Mouse (Mus musculus): ENCODE data around the gene Slit3. TPM values are rescaled to one million over a fixed set of nuclear protein-coding genes. Genes with fewer than 3 reads are reported as not detected.
A peak's percentile ranks its signal among the peaks of the same experiment; 100 is the strongest.

The Slit3 gene
- total RNA-seq, 2 experiments from 2014 or later, result 56.9 to 64.1 TPM

DNA sequence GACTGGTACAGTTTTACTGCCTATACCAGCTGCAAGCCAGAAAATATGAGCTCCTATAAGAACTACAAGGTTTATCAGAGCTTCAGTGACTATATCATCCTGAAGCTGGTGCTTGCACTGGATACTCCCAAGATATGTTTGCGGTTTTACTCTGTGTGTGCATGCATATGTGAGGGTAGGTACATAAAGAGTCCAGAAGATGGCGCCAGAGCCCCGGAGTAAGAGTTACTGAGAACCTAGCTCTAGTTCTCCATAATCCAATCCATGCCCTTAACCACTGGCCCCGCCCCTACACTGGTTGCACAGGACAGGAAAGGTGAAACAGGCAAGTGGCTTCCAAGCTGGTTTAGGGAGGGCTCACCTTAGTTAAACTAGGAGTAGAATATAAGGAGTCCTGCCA lies 246.2 kb downstream of the Slit3 start:
- DNase-seq (ENCODE audit: low spot score in 2 of 2), result no peak
- intact Hi-C loops (cut with DNase I), result no loop called here

DNA sequence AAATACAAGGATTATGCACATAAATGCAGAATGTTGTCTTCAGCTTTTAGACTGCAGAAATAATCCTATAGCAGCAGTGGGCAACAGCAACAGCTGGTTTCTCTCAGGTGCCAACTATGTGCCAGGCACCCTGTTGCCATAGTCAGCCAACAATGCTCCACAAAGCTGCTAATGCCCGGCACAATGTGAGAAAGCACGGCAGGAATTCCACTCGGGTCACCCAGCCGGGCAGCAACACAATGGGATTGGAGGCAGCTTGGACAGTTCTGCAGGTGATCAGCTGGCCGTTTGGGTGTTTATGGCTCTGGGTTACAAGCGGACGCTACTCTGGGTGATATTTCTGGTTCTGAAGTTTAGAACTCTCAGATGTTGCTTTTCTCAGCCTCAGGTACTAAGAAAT lies 248.9 kb downstream of the Slit3 start:
- intact Hi-C loops (cut with DNase I), result no loop called here
- no peak for DNase-seq (ENCODE audit: low spot score in 2 of 2)

DNA sequence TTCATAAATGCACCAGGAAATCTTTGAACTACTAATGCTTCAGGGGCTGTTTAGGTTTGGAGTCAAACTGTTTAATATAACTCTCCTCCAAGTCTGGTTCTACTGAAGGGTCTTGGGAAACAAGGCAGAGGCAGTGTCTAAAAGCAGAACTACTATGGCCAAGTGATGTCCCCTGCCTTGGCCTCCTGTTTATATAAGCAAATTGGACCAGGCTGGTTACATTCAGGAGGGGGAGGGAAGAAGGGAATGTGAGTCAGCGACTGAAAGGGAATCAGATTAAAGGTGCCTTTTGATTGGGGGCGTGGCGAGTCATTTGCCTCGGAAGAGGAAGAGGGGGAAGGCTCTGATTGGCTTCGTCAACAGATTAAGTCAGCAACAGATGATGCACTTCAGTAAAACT lies 249.7 kb downstream of the Slit3 start:
- DNase-seq (ENCODE audit: low spot score in 2 of 2), result no peak
- intact Hi-C loops (cut with DNase I), result no loop called here

DNA sequence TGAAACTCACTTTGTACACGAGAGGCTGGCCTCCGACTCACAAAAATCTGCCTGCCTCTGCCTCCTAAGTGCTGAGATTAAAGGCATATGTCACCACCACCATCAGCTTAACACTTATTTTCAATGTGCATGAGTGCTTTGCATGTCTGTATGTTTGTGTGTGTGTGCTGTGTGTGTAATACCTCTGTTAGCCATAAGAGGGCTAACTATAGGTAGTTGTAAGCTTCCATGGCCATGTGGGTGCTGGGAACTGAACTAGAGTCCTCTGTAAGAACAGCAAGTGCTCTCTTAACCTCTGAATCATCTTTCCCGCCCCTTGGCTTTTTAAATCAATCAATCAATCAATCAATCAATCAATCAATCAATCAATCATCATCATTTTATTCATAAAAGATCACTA lies 251.4 kb downstream of the Slit3 start:
- no peak for DNase-seq (ENCODE audit: low spot score in 2 of 2)
- intact Hi-C loops (cut with DNase I), result no loop called here

DNA sequence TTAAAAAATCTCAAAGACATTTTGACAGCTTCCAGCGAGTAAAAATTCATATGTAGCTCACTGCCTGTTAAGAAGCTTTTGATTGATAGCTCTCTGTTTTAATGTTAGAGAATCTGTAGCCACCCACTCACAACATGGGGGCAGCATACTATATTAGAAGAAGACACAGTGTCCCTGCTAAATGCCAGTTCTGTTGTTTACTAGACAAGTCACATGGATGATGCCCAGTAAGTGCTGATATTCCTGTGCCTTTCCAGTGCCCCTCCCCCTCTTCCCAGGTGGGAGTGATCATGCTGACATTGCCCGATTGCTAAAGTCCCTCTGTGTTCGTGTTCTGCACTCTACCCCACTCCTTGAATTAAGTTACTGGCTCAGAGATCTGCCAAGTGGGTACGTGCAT lies 254.0 kb downstream of the Slit3 start:
- intact Hi-C loops (cut with DNase I), result no loop called here
- DNase-seq (ENCODE audit: low spot score in 2 of 2), result no peak

DNA sequence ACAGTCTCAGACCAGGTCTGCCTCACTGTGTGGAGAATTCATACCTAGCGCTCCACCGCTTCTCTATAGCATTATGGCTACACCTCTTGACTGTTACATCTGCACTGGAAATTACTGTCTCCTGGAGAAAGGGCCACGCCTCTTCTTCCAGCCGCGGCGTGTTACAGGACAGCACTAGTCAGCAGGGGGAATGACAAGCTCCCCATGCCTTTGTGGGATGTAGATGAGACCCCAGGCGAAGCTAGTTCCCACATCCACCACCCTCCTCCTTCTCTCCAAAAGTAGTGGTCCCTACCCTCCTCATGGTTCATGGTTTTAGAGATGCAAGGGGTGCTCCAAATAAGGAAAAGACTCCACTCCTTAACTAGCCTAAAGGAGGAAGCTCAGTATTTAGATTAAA lies 257.8 kb downstream of the Slit3 start:
- no peak for DNase-seq (ENCODE audit: low spot score in 2 of 2)
- intact Hi-C loops (cut with DNase I), result no loop called here

DNA sequence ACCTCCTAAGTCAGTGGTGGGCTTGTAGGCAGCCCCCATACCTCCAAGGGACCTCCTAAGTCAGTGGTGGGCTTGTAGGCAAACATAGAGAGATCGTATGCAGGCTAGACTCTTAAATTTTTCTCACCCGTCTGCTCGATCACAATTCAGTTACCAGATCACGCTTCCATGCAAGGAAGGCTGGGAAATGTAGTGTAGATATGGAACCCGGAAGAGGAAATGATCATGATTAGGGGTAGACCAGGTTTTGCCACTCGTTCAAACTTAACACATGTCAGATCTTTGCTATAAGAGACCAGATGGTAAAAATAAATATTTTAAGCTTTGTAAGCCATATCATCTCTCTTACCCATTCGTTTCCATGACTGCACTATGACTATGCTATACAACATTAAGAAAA lies 258.4 kb downstream of the Slit3 start:
- intact Hi-C loops (cut with DNase I), result no loop called here
- peak in 1 of 2 experiments; percentile 37 for DNase-seq (ENCODE audit: low spot score in 2 of 2)

DNA sequence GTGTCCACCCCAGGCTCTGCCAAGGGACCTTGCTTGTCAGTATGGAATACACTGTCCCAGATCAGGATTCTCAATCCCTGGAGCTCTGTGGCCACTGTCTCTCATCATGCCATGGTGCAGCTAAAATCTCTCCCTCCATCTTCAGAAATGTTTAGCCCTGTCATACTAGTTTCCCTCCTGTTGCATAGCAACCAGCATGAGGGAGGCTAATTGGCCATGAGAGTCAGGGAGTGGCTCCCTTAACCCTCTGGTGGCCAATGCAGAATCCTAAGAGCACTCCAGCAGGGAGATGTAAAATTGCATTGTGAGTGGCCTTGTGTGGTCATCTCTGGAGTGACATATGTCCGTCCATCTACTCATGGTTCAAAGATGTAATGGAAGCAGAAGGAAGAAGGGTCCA lies 259.7 kb downstream of the Slit3 start:
- DNase-seq (ENCODE audit: low spot score in 2 of 2), result no peak
- intact Hi-C loops (cut with DNase I), result no loop called here

DNA sequence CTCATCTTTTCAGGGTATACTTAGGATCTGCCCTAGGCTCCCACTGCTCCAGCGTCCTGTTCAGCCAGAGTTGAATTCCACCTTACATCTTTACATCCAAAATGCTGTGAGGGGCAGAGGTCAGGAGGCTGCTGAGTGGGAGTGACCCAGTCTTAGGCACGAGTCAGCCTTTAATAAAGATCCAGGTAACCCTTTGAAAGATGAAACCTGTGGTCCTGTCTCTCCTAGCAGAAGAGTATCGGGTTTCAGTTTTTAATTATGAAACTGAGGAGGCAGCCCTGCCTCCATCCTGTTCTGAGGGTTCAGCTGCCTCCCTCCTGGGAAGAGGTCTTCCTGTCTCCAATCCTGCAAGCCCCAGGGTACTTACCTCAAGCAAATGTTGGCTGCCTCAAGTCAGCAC lies 264.4 kb downstream of the Slit3 start:
- DNase-seq (ENCODE audit: low spot score in 2 of 2), result no peak
- intact Hi-C loops (cut with DNase I), result no loop called here

DNA sequence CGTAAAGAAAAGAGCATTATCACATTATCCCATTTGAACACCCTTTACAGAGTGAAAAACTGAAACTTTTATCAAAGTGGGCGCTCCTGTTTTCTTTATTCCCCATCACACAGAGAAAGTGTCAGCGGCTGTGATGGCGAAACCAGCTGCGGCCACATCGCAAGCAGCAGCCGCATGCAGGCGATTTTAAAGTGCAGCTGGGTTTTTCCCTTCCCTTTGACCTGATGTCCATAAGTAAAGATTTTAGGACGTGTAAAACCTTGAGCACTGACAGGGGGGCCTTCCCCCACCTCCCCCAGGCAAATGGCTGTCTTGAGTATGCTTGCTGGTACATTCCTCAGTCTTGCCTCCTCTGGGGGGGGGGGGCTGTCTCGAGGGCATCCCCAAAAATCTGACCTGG lies 266.8 kb downstream of the Slit3 start:
- intact Hi-C loops (cut with DNase I), result no loop called here
- DNase-seq (ENCODE audit: low spot score in 2 of 2), result no peak

DNA sequence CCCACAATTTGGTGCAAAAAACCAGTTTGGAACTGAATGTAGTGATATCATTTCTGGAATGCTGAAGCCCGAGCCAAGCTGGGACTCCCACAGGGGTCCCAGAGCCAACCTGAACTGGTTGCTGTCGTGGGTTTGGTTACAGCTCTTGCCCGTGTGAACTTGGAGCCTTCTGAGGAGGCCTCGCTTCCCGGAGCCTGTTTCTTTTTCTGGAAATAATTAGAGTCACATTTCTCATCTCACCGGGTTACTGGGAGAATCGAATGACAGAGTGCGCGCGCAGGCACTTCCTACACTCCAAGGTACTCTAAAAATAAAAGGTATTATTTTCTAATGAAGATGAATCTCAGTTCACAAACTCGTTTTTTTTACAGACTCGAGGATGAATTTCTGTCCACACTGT lies 267.4 kb downstream of the Slit3 start:
- intact Hi-C loops (cut with DNase I), result no loop called here
- DNase-seq (ENCODE audit: low spot score in 2 of 2), result peak in 1 of 2 experiments; percentile 55

DNA sequence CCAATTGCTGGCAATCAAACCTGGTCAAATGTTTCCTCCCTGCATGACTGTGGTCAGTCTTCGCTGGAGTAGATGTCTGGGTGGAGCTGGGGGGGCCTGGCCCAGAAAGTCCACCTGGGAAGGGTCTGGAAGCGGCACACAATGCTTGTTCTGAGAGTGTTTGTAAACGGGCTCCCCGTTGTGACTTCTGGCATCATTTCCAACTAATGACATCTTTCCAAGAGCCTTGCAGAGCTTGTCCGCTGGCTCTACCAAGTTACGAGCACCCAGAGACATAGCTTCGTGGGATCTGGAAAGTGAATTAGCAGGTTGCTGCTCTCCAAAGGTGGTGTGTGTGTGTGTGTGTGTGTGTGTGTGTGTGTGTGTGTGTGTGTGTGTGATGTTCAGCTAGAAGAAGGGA lies 268.3 kb downstream of the Slit3 start:
- DNase-seq (ENCODE audit: low spot score in 2 of 2), result no peak
- intact Hi-C loops (cut with DNase I), result no loop called here

DNA sequence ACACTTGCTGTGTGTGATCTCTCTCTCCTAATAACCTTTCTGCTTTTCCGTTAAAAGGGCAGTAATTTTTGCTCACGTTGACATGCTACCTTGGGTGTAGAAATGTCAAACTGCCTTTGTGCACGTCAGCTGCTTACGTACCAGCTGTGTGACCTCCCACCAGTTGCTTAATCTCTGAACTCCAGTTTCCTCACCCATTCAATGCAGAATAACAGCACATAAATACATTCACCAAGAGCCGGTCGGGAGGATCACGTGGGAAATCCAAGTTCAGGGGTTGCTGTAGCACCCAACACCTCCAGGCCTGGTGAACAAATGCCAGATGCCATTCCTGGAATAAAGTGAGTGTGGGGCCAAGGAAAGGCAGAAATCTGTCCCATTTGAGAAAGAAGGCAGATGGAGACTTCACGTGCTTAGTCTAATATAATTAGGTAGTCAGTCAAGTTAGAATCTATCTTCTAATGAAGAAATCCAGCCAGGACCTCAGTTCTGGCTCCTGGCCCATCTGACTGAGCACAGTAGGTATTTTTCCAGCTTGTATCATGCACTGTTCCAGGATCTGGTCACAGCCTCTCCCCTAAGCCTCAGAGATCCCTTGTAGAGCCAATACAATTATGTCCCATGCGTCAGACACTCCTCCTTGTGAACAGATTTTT lies 268.9 kb downstream of the Slit3 start:
- intact Hi-C loops (cut with DNase I), result no loop called here
- DNase-seq (ENCODE audit: low spot score in 2 of 2), result no peak

DNA sequence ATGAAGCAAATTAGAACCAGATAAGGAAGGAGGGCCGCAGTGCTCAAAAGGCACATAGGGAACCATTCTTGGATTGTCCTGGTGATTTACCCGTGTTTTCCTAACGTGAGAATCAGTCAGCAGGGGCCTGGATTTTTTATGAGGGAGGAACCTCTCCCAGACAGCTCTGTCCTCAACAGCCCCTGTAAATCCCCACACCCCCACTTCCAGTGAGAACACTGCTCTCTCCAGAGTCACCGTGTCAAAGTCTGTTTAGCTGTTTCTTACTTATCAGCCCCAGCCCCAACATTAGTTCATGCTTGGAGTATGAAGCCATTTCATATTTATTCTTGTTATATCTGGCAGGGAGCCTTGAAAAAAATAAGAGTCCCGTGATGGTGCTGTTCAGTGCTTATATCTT lies 272.8 kb downstream of the Slit3 start:
- intact Hi-C loops (cut with DNase I), result no loop called here
- no peak for DNase-seq (ENCODE audit: low spot score in 2 of 2)

DNA sequence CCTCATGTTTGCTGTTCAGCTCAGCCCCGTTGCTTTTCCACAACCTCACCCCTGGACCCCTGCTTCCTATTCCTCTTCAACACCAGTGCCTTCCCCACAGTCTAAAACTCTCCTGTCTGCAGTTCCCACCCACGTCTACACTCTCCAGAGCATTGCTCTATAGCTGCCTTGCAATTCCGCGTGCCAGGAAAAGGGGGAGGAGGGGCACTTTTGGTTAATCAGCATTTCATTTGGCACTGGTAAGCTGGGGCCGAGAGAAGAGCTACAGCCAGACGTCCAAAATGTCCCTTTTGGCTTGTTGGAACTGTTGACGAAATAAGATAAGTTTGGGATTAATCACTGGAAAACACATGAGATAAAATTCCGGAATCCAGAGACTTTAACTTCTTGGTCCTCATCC lies 274.4 kb downstream of the Slit3 start:
- intact Hi-C loops (cut with DNase I), result no loop called here

DNA sequence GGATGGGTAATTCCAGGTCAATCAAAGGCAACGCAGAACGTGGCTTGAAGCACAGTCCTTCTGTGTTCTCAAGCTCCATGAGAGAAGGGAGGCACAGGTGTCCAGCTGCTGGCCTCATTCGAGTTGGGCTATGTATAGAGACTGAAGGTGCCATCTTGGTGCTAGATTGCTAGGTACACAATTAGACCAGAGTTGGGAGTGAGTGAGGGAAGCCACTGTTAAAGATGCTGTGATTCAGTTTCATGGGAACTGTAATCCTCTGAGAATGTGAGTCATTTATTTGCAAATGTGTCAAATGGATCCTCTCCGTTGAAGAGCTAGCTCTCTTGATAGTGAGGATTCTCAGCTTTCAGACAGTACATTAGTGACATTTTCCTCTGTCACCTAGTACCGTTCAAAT lies 277.3 kb downstream of the Slit3 start:
- DNase-seq (ENCODE audit: low spot score in 2 of 2), result peak in 1 of 2 experiments; percentile 42
- intact Hi-C loops (cut with DNase I), result no loop called here

More for the DNA sequence above, 274.4 kb downstream of the Slit3 start:
- peak in 1 of 2 experiments; percentile 22 for DNase-seq (ENCODE audit: low spot score in 2 of 2)

DNA sequence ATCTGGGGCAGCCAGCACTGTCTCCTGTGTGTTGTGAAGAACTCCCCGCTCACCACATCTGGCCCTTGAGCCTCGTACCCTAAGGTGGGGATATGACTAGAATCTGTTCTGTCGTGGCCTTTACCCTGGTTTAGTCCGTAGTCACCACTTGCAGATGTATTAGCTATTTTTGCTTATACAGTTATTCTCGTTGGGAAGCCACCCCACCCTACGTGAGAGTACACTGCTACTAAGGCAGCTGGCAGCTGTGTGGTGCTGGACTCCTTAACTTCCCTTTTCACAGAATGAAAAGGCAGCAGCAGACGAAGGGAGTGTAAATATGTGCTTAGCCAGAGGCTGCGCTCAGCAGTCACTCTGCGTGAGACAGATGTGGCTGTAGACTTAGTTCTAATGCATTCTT lies 282.5 kb downstream of the Slit3 start:
- DNase-seq (ENCODE audit: low spot score in 2 of 2), result no peak
- intact Hi-C loops (cut with DNase I), result loop anchor here (10.0 kb wide), 2 partner anchors 379 to 559 kb away; no protein-coding TSS in a partner anchor

DNA sequence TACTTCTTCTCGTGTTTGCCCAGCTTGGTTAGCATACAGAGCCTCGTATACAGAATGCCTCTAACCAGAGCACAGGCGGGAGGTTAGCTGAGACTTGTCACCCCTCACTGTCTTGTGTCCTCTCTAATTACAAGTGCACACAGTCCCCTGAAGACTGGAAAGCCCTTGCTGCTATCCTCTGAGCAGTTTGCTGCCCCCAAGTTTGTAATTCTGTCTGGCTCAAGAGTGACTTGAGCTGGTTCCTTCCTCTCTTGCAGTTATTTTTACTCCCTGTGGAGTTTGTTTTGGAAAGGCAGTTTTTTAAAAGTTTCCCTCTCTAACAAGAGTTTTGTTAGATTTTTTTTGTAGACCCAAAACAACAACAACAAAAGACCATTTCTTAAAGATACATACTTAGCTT lies 285.0 kb downstream of the Slit3 start:
- no peak for DNase-seq (ENCODE audit: low spot score in 2 of 2)
- intact Hi-C loops (cut with DNase I), result loop anchor here (5.0 to 10.0 kb wide), 3 partner anchors 381 to 561 kb away; no protein-coding TSS in a partner anchor

DNA sequence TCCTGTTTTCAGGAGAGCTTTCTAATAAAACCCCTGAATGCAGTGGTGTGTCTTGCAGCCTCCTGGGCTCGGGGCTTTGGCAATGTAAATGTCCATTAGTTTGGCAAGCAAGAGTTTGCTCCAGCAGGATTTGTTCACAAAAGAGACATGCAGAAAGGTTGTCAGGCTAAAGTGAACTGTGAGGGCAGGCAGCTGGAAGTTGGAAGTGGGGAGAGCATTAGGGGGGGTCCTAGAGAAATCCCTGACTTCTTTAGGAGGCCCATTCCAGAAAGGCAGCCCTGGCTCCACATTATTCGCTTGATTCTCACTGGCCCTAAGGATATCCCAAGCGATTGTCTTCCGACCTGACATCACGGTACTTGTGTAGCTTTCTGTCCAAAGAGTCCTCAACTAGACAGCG lies 285.5 kb downstream of the Slit3 start:
- intact Hi-C loops (cut with DNase I), result loop anchor here (5.0 to 10.0 kb wide), 3 partner anchors 382 to 562 kb away; no protein-coding TSS in a partner anchor
- no peak for DNase-seq (ENCODE audit: low spot score in 2 of 2)

DNA sequence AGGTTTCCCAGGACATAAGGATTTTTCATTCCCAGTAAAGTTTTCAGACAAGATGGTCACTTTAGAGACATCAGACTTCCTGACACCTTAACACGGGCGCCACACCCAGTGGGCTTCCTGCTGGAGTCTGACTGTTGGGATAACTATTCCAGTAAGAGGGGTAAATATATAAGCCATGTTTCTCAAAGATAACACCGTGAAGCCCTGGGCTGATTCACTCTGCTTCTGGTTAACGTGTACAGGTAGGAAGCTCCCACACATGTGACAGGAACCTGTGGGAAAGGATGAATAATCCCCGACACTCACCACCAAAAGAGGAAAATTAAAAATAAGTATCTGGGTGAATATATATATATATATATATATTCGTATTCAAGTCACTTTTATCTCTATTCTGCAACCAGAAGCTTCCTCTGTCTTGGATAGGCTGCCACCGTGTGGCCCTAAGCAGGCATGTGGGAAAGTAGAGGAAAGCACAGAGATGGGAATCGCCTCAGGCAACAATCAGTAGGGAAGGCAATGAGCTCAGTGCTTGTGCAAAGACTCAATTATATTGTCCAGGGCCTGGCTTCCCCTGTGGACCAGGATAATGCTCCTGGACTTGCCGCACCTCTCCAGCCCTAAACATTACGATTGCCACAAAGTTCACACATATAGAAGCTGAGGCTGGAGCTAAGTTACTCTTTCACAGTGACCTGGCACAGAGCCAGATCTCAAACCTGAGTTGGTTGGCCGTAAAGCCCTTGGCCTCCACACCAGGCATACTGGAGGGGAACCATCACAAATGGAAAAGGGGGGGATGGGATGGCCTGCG lies 286.5 kb downstream of the Slit3 start:
- intact Hi-C loops (cut with DNase I), result loop anchor here (1.0 to 10.0 kb wide), 4 partner anchors 288 to 563 kb away; no protein-coding TSS in a partner anchor
- peak; percentile 74 to 88 for DNase-seq (ENCODE audit: low spot score in 2 of 2)

DNA sequence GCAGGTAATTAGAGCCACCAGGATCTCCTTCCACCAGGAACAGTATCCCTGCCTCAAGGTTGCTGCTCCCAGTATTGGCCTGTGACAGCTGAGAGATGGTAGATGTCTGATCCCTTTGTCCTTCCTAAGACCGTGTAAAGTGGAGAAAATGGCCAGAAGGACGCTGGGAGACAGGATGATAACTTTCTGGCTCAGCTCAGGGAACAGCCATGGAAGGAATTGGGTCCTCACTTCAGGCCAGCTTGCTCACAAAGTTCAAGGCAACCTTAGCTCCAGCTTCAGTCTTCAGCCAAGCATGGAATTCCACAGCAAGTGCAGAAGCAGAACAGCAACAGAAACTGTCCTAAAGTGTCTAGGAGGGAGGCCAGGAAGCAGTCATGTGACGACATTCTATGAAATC lies 289.4 kb downstream of the Slit3 start:
- intact Hi-C loops (cut with DNase I), result no loop called here
- DNase-seq (ENCODE audit: low spot score in 2 of 2), result no peak
